Mouse (Mus musculus): ENCODE data around the gene Oxct1.

Gene Oxct1

DNA sequence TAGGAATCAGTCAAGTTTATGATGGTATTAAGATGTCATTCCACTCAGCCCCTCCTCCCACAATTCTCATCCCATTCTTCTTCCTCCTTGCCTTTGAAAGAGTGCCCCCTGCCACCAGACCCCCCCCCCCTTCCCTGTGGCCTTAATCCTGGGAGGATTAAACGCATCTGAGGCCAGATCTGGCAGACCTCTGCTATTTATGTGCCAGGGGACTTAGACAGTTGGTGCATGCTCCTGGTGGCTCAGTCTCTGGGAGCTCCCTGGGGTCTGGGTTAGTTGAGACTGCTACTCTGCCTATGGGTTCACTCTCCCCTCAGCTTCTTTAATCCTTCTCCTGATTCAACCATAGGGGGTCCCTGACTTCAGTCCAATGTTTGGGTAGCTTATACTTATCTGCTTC lies 112.3 kb downstream of the Oxct1 start:
- DNase-seq = no peak

DNA sequence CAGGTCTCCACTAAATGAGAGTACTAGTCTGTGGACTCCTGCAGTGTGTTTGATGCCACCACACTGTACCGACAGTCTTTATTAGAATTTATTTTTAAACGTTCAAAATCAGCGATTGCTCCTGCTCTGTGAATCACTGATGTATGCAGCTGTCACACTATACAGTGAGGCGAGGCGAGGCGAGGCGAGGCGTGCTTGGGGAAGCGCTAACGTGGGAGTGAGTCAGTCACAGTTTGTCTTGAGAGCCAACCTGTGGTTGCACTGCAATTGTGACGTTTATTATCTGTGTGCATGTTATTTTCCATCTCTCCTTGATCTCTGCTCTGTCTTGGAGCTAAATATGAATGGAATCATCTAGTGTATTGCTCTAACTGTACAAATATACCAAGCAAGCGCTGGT lies 113.3 kb downstream of the Oxct1 start:
- DNase-seq = no peak

DNA sequence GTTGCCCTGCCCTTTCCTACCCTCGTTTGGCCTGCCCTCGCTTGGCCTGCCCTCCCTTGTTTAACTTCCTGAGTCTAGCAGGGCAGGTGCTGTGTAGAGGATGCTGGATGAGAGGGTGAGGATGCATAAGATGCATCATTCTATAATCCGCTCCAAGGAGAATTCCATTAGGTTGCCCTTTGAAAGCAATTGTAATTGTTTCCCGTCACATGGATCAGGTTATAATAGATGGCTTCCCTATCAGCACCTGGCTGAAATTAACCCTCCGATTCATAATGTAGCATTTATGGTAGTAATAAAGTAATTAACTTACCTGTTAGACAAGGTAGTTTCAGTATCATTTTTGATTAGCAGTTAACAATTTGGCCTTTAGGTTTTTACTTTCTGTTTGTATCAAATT lies 119.2 kb downstream of the Oxct1 start:
- DNase-seq = no peak

GRCm38 (mm10) chr15:4147700-4148099 lies 121.5 kb downstream of the Oxct1 start:
- DNase-seq = no peak

GRCm38 (mm10) chr15:4148649-4149389 lies 122.6 kb downstream of the Oxct1 start:
- DNase-seq = no peak

GRCm38 (mm10) chr15:4154646-4155045 lies 128.5 kb downstream of the Oxct1 start:
- no peak for DNase-seq

GRCm38 (mm10) chr15:4167946-4168345 lies 141.8 kb downstream of the Oxct1 start:
- DNase-seq = no peak

- DNase-seq = no peak
These were observed 145.4 kb downstream of the Oxct1 start for GRCm38 (mm10) chr15:4171600-4171999.

- no peak for DNase-seq
These were observed 171.7 kb downstream of the Oxct1 start for GRCm38 (mm10) chr15:4197913-4198312.
